Mouse (Mus musculus): Measurements from ENCODE around the gene Atg14. TPM values are rescaled to one million over a fixed set of nuclear protein-coding genes. Genes with fewer than 3 reads are reported as not detected.
"Not testable (repeated sequence)": the region's sequence is repeated elsewhere in the genome, so short reads cannot be mapped to it uniquely, and the experiment has no call there.

Atg14 gene
- 7.8 and 8.5 TPM in 2 replicates for polyA plus RNA-seq (2012; rRNA removed)

DNA sequence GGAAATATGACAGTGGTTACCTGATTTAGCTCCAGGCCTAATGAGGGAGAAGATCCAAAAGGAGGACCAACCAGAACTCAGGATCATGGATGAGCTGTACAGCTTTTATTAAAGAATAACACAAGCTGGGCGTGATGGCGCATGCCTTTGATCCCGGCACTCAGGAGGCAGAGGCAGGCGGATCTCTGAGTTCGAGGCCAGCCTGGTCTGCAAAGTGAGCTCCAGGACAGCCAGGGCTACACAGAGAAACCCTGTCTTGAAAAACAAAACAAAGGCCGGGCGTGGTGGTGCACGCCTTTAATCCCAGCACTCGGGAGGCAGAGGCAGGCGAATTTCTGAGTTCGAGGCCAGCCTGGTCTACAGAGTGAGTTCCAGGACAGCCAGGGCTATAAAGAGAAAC, at the start of gene Atg14:
Atg14 (minus strand) TSS at position 101 of the 400 bp plus-strand sequence.
- H3K27ac ChIP-seq (ENCODE audit: control insufficient read depth, insufficient read depth, low read length); H3K4me3 ChIP-seq (ENCODE audit: control insufficient read depth, insufficient read depth, low read length); H3K36me3 ChIP-seq (ENCODE audit: control insufficient read depth, insufficient read depth, low read length); H3K27me3 ChIP-seq (ENCODE audit: control insufficient read depth, insufficient read depth, low read length); DNase-seq; H3K4me1 ChIP-seq (replicated peaks; ENCODE audit: control insufficient read depth, insufficient read depth, low read length): not testable (repeated sequence)
- WGBS: 93% methylated on average over 11 of the region's 11 CpGs

DNA sequence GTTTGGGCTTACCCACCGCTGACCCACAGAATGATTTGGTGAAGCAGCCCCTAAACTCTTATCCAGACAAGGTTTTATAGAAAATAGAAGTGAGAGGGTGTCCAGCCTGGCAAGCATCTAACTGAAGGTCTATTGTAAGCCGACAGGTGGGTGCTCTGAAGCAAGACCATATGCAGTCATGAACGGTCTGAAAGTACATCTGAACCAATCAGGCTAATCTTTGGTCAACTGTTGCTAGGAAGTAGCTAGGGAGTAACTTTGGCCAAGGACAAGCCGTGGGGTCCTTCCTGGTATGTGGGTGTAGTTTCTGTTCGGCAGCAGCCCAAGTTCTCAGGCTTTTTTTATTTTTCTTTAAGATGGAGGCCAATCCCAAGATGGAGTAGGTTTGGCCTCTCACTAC, 48.4 kb upstream of the Atg14 start:
- TF ChIP-seq CTCF (IDR thresholded peaks at IDR 0.05; ENCODE audit: borderline replicate concordance, control insufficient read depth, extremely low read depth, insufficient read depth, low read length, poor library complexity) (no peak), POLR2A (IDR thresholded peaks at IDR 0.05; ENCODE audit: control insufficient read depth, extremely low read depth, insufficient read depth, low read length, poor library complexity) (no peak)
- H3K27me3 ChIP-seq (ENCODE audit: control insufficient read depth, insufficient read depth, low read length): no peaks in the 10 kb centered on the region
- no peak overlapping the region for H3K4me3 ChIP-seq (ENCODE audit: control insufficient read depth, insufficient read depth, low read length)
- WGBS: 94% methylated on average over 5 of the region's 5 CpGs
- no peak for DNase-seq
- no peaks in the 10 kb centered on the region for H3K4me1 ChIP-seq (replicated peaks; ENCODE audit: control insufficient read depth, insufficient read depth, low read length)
- H3K36me3 ChIP-seq (ENCODE audit: control insufficient read depth, insufficient read depth, low read length): no peaks in the 10 kb centered on the region
- no peak overlapping the region for H3K27ac ChIP-seq (ENCODE audit: control insufficient read depth, insufficient read depth, low read length)

GRCm38 (mm10) chr14:47613254-47613653, 42.8 kb upstream of the Atg14 start:
- Histone ChIP-seq H3K4me1 (replicated peaks; ENCODE audit: control insufficient read depth, insufficient read depth, low read length) (no peaks in the 10 kb centered on the region), H3K27ac (ENCODE audit: control insufficient read depth, insufficient read depth, low read length) (no peak overlapping the region), H3K4me3 (ENCODE audit: control insufficient read depth, insufficient read depth, low read length) (no peak overlapping the region), H3K36me3 (ENCODE audit: control insufficient read depth, insufficient read depth, low read length) (no peaks in the 10 kb centered on the region), H3K27me3 (ENCODE audit: control insufficient read depth, insufficient read depth, low read length) (no peaks in the 10 kb centered on the region)
- no peak for TF ChIP-seq CTCF (IDR thresholded peaks at IDR 0.05; ENCODE audit: borderline replicate concordance, control insufficient read depth, extremely low read depth, insufficient read depth, low read length, poor library complexity)
- no peak for TF ChIP-seq POLR2A (IDR thresholded peaks at IDR 0.05; ENCODE audit: control insufficient read depth, extremely low read depth, insufficient read depth, low read length, poor library complexity)
- DNase-seq: no peak
- WGBS: 91% methylated on average over 7 of the region's 7 CpGs

DNA sequence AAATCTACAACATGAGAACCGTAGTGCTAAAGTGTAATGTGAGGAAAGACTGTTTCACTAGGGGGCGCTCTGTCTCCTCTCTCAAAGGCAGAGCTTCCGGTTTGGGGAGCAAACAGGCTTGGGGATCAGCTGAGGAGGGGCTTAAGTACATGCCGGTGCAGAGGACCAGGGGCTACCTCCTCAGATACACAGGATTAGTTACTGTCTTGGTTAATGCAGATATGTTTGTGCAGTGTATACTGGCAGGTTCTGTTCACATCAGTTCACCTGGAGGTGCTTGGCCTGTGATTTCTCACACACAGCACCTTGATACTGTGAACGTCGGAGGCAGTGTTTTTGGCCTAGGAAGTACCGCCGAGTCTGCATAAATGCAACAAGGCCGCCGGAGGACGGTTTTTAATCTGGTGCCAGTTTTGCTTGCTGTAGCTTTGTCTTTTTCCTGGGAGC, 27.5 kb upstream of the Atg14 start:
- H3K4me1 ChIP-seq (replicated peaks; ENCODE audit: control insufficient read depth, insufficient read depth, low read length): no peaks in the 10 kb centered on the region
- peak; percentile 80 for DNase-seq
- WGBS: 31% methylated on average over 11 of the region's 11 CpGs

DNA sequence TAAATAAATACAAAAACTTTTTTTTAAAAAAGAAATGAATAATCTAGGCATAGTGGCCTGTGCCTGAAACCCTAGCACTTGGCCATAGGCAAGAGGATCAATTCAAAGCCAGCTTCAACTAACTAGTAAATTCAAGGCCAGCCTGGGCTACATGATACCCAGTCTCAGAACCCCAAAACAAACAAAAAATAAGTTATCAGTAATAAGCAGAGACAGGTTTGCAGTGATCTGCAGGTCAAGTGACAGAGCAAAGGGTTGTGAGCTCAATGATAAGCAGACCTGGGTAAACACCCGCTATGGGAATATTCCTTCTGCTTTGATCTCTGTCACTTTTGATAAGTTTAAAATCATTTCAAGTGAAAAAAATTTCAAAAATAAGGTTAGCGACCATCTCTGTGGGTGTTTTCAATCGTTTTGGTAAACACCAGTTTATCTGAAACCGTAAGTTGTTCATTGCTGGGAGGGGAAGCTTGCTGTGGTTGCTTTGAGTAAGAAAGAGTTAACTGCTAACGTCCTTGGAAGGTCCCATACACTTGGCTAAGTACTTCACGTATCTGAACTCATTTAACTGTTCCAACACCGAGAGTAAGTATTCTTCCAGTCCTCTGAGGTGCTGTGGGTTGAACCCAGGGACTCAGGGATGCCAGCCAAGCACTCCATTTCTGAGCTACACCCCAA, 24.1 kb upstream of the Atg14 start:
- no peak for TF ChIP-seq CTCF (IDR thresholded peaks at IDR 0.05; ENCODE audit: borderline replicate concordance, control insufficient read depth, extremely low read depth, insufficient read depth, low read length, poor library complexity)
- TF ChIP-seq POLR2A (IDR thresholded peaks at IDR 0.05; ENCODE audit: control insufficient read depth, extremely low read depth, insufficient read depth, low read length, poor library complexity): no peak
- 77% methylated on average over 7 of the region's 7 CpGs for WGBS
- no peaks in the 10 kb centered on the region for H3K36me3 ChIP-seq (ENCODE audit: control insufficient read depth, insufficient read depth, low read length)
- no peak overlapping the region for H3K27ac ChIP-seq (ENCODE audit: control insufficient read depth, insufficient read depth, low read length)
- no peaks in the 10 kb centered on the region; the same call in 1 of the 2 replicates for H3K27me3 ChIP-seq (ENCODE audit: control insufficient read depth, insufficient read depth, low read length)
- no peak overlapping the region for H3K4me3 ChIP-seq (ENCODE audit: control insufficient read depth, insufficient read depth, low read length)
- no peaks in the 10 kb centered on the region for H3K4me1 ChIP-seq (replicated peaks; ENCODE audit: control insufficient read depth, insufficient read depth, low read length)
- no peak for DNase-seq

More for the DNA sequence above, 27.5 kb upstream of the Atg14 start:
- no peaks in the 10 kb centered on the region; the same call in 1 of the 2 replicates for H3K27me3 ChIP-seq (ENCODE audit: control insufficient read depth, insufficient read depth, low read length)
- no peak overlapping the region for H3K27ac ChIP-seq (ENCODE audit: control insufficient read depth, insufficient read depth, low read length)
- H3K36me3 ChIP-seq (ENCODE audit: control insufficient read depth, insufficient read depth, low read length): no peaks in the 10 kb centered on the region
- peak; percentile 58; the same call in 1 of the 2 replicates for TF ChIP-seq CTCF (IDR thresholded peaks at IDR 0.05; ENCODE audit: borderline replicate concordance, control insufficient read depth, extremely low read depth, insufficient read depth, low read length, poor library complexity)
- TF ChIP-seq POLR2A (IDR thresholded peaks at IDR 0.05; ENCODE audit: control insufficient read depth, extremely low read depth, insufficient read depth, low read length, poor library complexity): no peak
- H3K4me3 ChIP-seq (ENCODE audit: control insufficient read depth, insufficient read depth, low read length): no peak overlapping the region

DNA sequence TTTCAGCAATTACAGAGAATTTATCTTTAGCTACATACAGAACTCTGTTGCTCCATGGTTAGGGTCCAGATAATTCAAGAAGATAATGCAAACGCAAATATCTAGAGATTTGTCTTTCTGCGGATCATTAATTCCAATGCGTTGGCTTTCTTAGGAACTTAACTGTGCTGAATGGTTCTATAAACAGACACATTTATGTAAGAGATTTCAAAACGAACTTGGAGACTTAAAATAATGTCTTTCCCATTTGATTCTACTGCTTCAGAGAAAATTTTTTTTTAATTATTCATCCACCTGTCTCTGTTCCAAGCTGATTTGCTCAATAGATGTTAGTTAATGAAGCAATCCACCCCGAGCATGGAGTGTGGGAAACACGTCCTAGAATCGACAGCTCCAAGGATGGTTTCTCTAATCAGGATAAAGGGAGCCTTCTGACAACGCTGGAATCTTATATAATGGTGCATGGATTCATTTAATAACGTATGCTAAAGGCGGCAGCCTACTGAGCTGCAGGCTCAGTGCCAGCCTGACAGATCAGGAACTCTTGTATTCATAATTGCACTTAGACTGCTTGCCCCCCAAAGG, 20.0 kb upstream of the Atg14 start:
- no peaks in the 10 kb centered on the region for H3K27me3 ChIP-seq (ENCODE audit: control insufficient read depth, insufficient read depth, low read length)
- no peak for DNase-seq
- TF ChIP-seq POLR2A (IDR thresholded peaks at IDR 0.05; ENCODE audit: control insufficient read depth, extremely low read depth, insufficient read depth, low read length, poor library complexity): no peak
- TF ChIP-seq CTCF (IDR thresholded peaks at IDR 0.05; ENCODE audit: borderline replicate concordance, control insufficient read depth, extremely low read depth, insufficient read depth, low read length, poor library complexity): no peak
- H3K4me3 ChIP-seq (ENCODE audit: control insufficient read depth, insufficient read depth, low read length): no peak overlapping the region
- WGBS: 85% methylated on average over 10 of the region's 10 CpGs
- no peaks in the 10 kb centered on the region for H3K4me1 ChIP-seq (replicated peaks; ENCODE audit: control insufficient read depth, insufficient read depth, low read length)
- no peaks in the 10 kb centered on the region for H3K36me3 ChIP-seq (ENCODE audit: control insufficient read depth, insufficient read depth, low read length)
- H3K27ac ChIP-seq (ENCODE audit: control insufficient read depth, insufficient read depth, low read length): no peak overlapping the region
